Mouse (Mus musculus): ENCODE measurements around the gene Cox7a1. TPM values are rescaled to one million over a fixed set of nuclear protein-coding genes. Genes with fewer than 3 reads are reported as not detected.
A peak's percentile ranks its signal among the peaks of the same experiment; 100 is the strongest.
"Not testable (repeated sequence)": the region's sequence is repeated elsewhere in the genome, so short reads cannot be mapped to it uniquely, and the experiment has no call there.

The Cox7a1 gene
- polyA plus RNA-seq, 1 experiment from 2014 or later, result 5.9 TPM

DNA sequence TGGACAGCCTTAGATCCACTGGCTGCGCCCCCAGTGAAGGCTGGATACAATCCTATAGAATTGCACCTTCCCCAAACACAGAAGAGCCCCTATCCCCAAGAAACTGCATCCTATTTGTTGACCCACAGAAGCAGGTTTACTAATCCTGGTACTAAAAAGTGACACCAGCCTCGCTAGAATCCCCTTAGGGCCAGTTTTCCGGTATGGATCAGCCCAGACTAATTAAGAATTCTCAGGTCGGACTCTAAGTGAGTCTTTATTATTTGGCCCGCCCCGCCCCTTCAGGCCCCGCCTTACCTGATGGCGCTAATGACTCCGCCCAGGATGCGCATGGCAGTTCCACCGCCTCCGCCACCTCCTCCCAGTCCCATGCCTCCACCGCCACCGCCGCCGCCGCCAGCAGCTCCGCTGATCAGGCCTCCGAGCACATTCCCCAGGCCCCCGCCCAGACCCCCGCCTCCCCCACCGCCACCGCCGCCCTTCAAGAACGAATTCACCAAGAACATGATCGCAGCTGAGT is 9.7 kb downstream of the Cox7a1 start:
- peak; percentile 65 for ATAC-seq (ENCODE audit: low FRiP score)
- Histone ChIP-seq H3K4me3 (replicated peaks) (peak overlapping the region; percentile 62), H3K9me3 (replicated peaks) (no peaks in the 10 kb centered on the region), H3K36me3 (peaks cover 36% of the 10 kb centered on the region), H3K9ac (replicated peaks) (peak overlapping the region; percentile 68), H3K27me3 (replicated peaks) (no peaks in the 10 kb centered on the region), H3K4me1 (peaks cover 31% of the 10 kb centered on the region), H3K27ac (replicated peaks) (peak overlapping the region; percentile 79), H3K4me2 (peak overlapping the region; percentile 67)
- WGBS, result under 1% methylated on average over 26 of the region's 26 CpGs

DNA sequence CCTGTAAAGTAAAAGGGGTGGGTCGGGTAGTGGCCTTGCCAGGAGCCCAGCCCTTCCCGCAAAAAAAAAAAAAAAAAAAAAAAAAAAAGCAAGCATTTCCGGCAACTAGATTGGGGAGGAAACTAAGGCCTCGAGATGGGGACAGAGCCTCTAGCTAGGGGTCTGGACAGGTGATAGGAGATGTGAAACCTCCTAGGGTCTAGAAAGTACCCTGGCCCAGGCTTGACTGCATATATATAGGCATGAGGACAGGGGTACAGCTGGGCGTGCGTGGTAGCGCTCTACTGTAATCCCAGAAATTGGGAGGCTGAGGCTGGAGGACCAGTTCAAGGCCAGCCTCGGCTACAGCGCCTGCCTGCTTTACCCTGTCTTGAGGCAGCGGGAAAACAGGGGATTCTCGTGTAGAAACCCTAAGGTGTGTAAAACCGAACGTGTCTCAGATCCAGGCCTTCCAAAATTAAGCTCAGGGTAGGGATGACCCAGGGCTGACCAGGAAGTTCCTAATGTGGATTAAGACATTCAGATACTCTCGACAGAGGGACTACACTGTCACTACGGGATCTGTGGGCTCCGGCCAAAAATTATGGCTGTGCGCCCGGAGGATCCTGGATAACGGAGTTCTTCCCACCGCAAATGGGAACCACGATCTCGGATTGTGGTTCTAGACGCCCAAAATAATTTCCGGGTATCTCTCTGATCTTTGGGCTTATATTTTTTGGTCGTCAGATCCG is 10.3 kb downstream of the Cox7a1 start:
- H3K9ac ChIP-seq (replicated peaks), result peak overlapping the region; percentile 68
- under 1% methylated on average over 26 of the region's 26 CpGs for WGBS
- H3K4me3 ChIP-seq (replicated peaks), result peak overlapping the region; percentile 62
- H3K4me1 ChIP-seq, result peaks cover 33% of the 10 kb centered on the region
- no peaks in the 10 kb centered on the region for H3K27me3 ChIP-seq (replicated peaks)
- ATAC-seq (ENCODE audit: low FRiP score), result peak; percentile 36
- H3K4me2 ChIP-seq, result peak overlapping the region; percentile 67
- peak overlapping the region; percentile 79 for H3K27ac ChIP-seq (replicated peaks)
- H3K36me3 ChIP-seq, result peaks cover 30% of the 10 kb centered on the region
- H3K9me3 ChIP-seq (replicated peaks), result no peaks in the 10 kb centered on the region

DNA sequence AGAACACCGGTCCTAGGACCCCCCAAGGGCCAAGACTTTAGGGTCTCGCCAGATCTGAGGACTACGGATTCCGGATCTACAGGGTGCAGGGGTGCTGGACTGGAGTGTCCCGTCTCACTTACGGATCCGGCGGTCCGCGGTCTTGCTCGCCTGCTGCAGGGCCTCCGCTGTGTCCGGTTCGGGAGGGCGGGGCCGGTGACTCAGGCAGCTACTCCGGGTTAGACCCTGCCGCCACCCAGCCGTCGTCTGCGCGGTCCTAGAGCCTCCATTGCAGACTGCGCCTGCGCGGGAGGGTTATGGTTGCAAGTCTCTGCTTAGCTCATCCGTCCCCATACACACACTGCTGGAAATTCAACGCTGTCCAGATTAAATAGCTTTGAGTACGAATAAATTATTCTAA is 10.9 kb downstream of the Cox7a1 start:
- H3K27ac ChIP-seq (replicated peaks), result peak overlapping the region; percentile 79
- peaks cover 25% of the 10 kb centered on the region for H3K36me3 ChIP-seq
- no peaks in the 10 kb centered on the region for H3K27me3 ChIP-seq (replicated peaks)
- H3K4me3 ChIP-seq (replicated peaks), result peak overlapping the region; percentile 62
- H3K9ac ChIP-seq (replicated peaks), result peak overlapping the region; percentile 68
- H3K4me1 ChIP-seq, result peaks cover 33% of the 10 kb centered on the region
- WGBS, result under 1% methylated on average over 28 of the region's 28 CpGs
- no peaks in the 10 kb centered on the region for H3K9me3 ChIP-seq (replicated peaks)
- peak overlapping the region; percentile 67 for H3K4me2 ChIP-seq
- ATAC-seq (ENCODE audit: low FRiP score), result peak; percentile 90

DNA sequence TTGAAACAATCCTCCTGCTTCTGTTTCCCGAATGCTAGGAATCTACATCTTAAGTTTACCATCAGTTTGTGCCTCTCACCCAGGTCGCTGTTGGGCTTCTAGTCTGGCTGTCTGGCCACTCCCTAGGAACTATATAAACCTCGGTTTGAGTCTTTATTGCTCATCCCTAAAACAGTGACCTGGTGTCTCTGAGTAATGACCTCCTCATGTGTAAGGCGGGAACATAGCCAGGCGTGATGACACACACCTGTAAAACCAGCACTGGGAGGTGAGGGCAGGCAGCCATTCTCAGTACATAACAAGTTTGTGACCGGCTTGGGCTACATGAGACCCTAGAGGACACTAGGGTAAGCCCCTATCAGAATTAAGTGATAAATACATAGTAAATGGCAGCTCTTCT is 11.5 kb downstream of the Cox7a1 start:
- no peaks in the 10 kb centered on the region for H3K27me3 ChIP-seq (replicated peaks)
- peaks cover 19% of the 10 kb centered on the region for H3K36me3 ChIP-seq
- ATAC-seq (ENCODE audit: low FRiP score), result no peak
- 70% methylated on average over 6 of the region's 6 CpGs for WGBS
- peak overlapping the region; percentile 79 for H3K27ac ChIP-seq (replicated peaks)
- H3K4me3 ChIP-seq (replicated peaks), result peak overlapping the region; percentile 62; the same call in 1 of the 2 replicates
- peak overlapping the region; percentile 67 for H3K4me2 ChIP-seq
- peaks cover 33% of the 10 kb centered on the region for H3K4me1 ChIP-seq
- peak overlapping the region; percentile 68; the same call in 1 of the 2 replicates for H3K9ac ChIP-seq (replicated peaks)
- no peaks in the 10 kb centered on the region for H3K9me3 ChIP-seq (replicated peaks)

DNA sequence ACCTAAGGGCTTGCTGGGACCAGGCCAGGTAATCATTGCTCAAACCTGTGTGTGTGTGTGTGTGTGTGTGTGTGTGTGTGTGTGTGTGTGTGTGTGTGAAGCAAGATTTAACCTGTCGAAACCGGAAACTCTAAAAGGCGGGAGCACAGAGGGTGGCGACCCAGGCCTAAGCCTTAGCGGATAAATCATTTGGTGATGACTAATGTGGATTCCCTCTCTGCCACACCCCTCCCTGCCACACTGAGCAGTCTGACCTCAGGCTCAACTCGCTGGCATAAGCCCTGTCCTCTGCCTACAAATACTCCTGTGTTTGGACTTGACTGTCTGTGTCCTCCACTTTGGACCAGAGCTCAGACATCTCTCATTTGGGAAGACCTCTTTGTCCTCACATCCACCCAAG is 12.2 kb downstream of the Cox7a1 start:
- no peak overlapping the region for H3K4me2 ChIP-seq
- ATAC-seq (ENCODE audit: low FRiP score), result no peak
- H3K4me3 ChIP-seq (replicated peaks), result no peak overlapping the region
- no peak overlapping the region for H3K9ac ChIP-seq (replicated peaks)
- H3K27me3 ChIP-seq (replicated peaks), result no peaks in the 10 kb centered on the region
- no peaks in the 10 kb centered on the region for H3K9me3 ChIP-seq (replicated peaks)
- H3K27ac ChIP-seq (replicated peaks), result no peak overlapping the region
- WGBS, result 80% methylated on average over 6 of the region's 6 CpGs
- H3K36me3 ChIP-seq, result peaks cover 15% of the 10 kb centered on the region
- peaks cover 33% of the 10 kb centered on the region for H3K4me1 ChIP-seq

DNA sequence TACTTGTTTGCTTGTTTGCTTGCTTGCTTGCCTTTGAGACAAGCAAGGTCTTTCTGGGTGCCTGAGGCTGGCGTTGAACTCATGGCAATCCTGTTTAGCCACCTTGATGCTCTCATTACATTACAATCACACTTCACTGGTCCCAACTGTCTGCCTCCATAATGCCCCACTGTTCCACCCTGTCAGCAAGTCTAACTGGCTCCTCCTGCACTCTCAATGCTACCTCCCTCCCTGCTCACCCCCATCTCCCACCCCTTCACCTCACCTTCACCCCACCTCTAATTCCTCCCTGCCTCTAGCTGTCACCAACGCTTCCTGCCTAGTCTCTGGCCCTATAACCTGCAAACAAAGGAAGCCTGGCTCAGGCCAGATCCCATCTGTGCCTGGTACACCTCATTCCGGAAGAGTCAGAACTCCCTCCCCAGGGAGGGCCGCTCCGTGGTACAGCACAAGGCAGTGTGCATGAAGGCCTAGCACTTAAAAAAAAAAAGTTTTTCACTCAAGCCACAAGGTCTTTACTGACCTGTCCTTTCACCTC is 13.7 kb downstream of the Cox7a1 start:
- H3K4me3 ChIP-seq (replicated peaks), result no peak overlapping the region
- H3K27me3 ChIP-seq (replicated peaks), result no peaks in the 10 kb centered on the region
- ATAC-seq (ENCODE audit: low FRiP score), result no peak

DNA sequence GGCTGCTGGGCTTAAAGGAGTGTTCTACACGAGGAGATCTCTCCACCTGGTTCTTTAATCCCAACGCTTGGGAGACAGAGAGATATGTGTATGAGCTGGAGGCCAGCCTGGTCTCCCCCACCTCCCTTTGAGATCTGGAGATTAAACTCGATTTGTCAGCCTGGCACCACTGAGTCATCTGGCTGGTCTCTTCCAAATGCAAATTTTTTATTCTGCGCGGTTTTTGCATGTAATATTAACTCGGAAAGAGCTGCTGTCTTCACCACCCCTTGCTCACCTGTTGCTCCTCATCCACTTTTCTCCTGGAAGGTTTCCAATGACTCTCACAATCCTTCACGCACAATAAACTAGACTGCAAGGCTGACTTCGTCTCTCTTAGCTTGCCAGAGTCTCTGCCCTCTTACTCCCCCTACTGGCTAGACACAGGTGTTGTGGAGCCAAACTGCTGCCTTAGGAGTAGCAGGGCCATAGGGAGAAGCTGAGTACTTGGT is 14.6 kb downstream of the Cox7a1 start, which contains the start of gene Capns1:
TSS of gene Capns1 (minus strand) at position 331 of the 491 bp plus-strand sequence.
- peaks cover 27% of the 10 kb centered on the region for H3K4me1 ChIP-seq
- H3K27me3 ChIP-seq (replicated peaks), result no peaks in the 10 kb centered on the region
- ATAC-seq (ENCODE audit: low FRiP score), result no peak
- H3K36me3 ChIP-seq, result no peaks in the 10 kb centered on the region
- H3K9ac ChIP-seq (replicated peaks), result no peak within 1 kb of the TSS
- no peaks in the 10 kb centered on the region for H3K9me3 ChIP-seq (replicated peaks)
- 9% methylated on average over 8 of the region's 8 CpGs for WGBS
- peak within 1 kb of the TSS; percentile 16 for H3K4me3 ChIP-seq (replicated peaks)
- peak within 1 kb of the TSS; percentile 40 for H3K4me2 ChIP-seq
- H3K27ac ChIP-seq (replicated peaks), result no peak within 1 kb of the TSS

More for the DNA sequence above, 13.7 kb downstream of the Cox7a1 start:
- H3K4me2 ChIP-seq, result no peak overlapping the region
- H3K4me1 ChIP-seq, result peaks cover 36% of the 10 kb centered on the region
- H3K36me3 ChIP-seq, result peaks cover under 1% of the 10 kb centered on the region; the same call in 1 of the 2 replicates
- WGBS, result 72% methylated on average over 5 of the region's 5 CpGs
- no peak overlapping the region for H3K27ac ChIP-seq (replicated peaks)
- no peak overlapping the region for H3K9ac ChIP-seq (replicated peaks)
- no peaks in the 10 kb centered on the region for H3K9me3 ChIP-seq (replicated peaks)

DNA sequence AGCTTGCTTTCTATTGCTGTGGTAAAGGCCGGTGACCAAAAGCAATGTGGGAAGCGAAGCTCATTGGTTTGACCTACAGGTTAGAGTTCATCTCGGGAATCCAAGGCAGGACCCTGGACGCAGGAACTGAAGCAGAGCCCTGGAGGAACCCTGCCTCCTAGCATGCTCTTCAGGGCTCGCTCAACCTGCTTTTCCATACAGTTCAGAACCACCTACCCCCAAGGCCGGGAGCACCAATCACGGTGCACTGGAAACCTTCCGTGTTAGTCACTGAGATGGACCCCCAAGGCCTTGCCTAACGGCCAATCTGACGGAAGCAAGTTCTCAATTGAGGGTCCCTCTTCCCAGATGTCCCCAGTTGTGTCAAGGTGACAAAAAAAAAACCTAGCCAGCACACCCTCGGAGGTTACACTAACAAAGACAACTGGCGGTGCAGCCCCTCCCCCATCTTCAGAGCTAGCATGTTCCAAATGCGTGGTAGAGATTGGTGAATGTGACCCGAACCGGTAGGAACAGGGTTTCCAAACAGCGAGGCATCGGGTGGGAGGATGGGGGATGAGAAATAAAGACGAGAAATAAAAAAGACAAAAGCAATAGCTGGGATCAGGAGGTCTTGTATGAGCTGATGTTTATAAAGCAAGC is 15.7 kb downstream of the Cox7a1 start:
- Histone ChIP-seq H3K9ac (replicated peaks) (no peak overlapping the region), H3K4me3 (replicated peaks) (no peak overlapping the region), H3K4me2 (no peak overlapping the region), H3K4me1 (peaks cover 28% of the 10 kb centered on the region), H3K27ac (replicated peaks) (no peak overlapping the region), H3K36me3 (no peaks in the 10 kb centered on the region), H3K9me3 (replicated peaks) (no peaks in the 10 kb centered on the region), H3K27me3 (replicated peaks) (no peaks in the 10 kb centered on the region)
- ATAC-seq (ENCODE audit: low FRiP score), result no peak
- WGBS, result 79% methylated on average over 18 of the region's 18 CpGs

DNA sequence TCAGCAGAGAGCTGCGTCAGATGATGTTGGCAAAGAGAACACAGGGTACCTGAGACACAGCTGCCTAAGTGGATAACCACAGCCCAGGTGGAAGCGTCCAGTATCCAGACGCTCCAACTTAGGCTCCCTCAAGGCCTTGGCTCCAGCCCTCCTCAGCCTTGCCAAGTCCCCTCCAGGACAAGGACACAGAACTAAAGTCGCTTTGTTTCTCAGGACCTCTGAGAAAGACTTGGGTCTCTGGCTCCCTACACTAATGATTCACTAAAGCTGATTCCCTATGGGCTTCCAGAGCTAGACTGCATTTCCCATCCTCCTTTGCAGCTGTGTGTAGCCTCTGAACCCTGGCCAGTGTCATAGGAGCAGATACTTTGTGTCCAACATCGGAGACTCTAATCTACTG is 16.3 kb downstream of the Cox7a1 start:
- Histone ChIP-seq H3K9ac (replicated peaks) (no peak overlapping the region), H3K4me2 (no peak overlapping the region), H3K27me3 (replicated peaks) (no peaks in the 10 kb centered on the region), H3K4me1 (peaks cover 28% of the 10 kb centered on the region), H3K27ac (replicated peaks) (no peak overlapping the region), H3K36me3 (no peaks in the 10 kb centered on the region), H3K4me3 (replicated peaks) (no peak overlapping the region), H3K9me3 (replicated peaks) (no peaks in the 10 kb centered on the region)
- no peak for ATAC-seq (ENCODE audit: low FRiP score)
- WGBS, result 81% methylated on average over 5 of the region's 5 CpGs

DNA sequence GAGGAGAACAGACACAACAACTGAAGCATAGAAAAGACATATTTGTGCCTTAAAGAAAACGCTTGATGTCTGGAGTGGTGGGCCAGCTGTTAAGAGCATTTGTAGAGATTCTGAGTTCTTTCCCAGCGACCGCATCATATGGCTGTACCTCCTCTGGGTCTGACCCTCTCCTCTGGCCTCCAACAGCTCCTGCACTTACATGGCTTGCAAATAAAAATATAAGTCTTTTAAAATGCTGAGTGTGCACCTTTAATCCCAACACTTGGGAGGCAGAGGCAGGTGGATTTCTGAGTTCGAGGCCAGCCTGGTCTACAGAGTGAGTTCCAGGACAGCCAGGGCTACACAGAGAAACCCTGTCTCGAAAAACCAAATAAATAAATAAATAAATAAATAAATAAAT is 16.7 kb downstream of the Cox7a1 start:
- H3K4me1 ChIP-seq, result peaks cover 24% of the 10 kb centered on the region
- not testable (repeated sequence) for H3K27ac ChIP-seq (replicated peaks); H3K9me3 ChIP-seq (replicated peaks); H3K27me3 ChIP-seq (replicated peaks); H3K4me2 ChIP-seq; H3K9ac ChIP-seq (replicated peaks); ATAC-seq (ENCODE audit: low FRiP score); H3K4me3 ChIP-seq (replicated peaks); H3K36me3 ChIP-seq
- WGBS, result 90% methylated on average over 5 of the region's 5 CpGs

DNA sequence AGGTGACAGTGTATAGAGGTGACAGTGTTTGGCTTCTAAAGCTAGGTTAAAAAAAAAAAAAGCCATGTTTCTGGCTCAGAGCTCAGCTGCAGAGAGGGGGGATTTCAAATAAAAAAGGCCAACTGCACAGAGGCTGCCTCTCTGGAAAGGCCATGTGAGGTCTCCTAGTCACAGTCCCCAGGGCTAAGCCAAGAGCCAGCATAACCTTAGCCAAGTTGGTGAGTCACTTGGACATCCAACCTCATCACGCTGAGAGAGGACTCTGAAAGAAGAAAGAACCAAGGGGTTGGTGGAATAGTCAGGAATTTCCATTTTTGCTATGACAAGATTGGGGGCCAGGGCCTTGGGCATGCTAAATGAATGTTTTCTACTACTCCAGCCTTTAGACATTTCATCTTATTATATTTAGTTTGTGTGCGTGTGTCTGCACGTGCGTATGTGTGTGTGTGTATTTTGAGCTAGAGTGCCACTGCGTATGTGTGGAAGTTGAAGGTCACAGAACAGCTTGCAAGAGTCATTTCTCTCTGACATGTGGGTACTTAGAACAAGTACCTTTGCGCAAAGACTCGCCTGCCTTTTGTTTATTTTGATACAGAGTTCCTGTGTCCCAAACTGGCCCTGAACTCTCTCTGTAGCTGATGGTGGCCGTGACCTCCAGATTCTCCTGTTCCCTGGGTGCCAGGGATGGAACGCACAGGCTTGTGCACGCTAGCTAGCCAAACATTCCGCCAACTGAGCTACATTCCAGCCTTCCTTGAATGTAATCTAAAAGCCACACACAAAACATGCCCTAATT is 19.1 kb downstream of the Cox7a1 start:
- H3K4me1 ChIP-seq, result peaks cover 19% of the 10 kb centered on the region
- H3K9me3 ChIP-seq (replicated peaks), result no peaks in the 10 kb centered on the region
- no peak overlapping the region for H3K4me3 ChIP-seq (replicated peaks)
- H3K9ac ChIP-seq (replicated peaks), result no peak overlapping the region
- no peak for ATAC-seq (ENCODE audit: low FRiP score)
- H3K27me3 ChIP-seq (replicated peaks), result no peaks in the 10 kb centered on the region
- WGBS, result 85% methylated on average over 11 of the region's 11 CpGs
- no peaks in the 10 kb centered on the region for H3K36me3 ChIP-seq
- H3K27ac ChIP-seq (replicated peaks), result no peak overlapping the region
- H3K4me2 ChIP-seq, result no peak overlapping the region

Measured in neural tube, embryonic 15.5 days (tissue).